Mouse (Mus musculus): ENCODE measurements around the gene Lpo. TPM values are rescaled to one million over a fixed set of nuclear protein-coding genes. Genes with fewer than 3 reads are reported as not detected.
A peak's percentile ranks its signal among the peaks of the same experiment; 100 is the strongest.

Lpo gene
- polyA plus RNA-seq, 1 experiment, result not detected

GRCm38 (mm10) chr11:87846968-87847600 lies 19.0 kb upstream of the Lpo start:
- Histone ChIP-seq H3K9ac (ENCODE audit: low read depth, poor library complexity, severe bottlenecking) (no peak overlapping the region), H3K9me3 (replicated peaks; ENCODE audit: control insufficient read depth, insufficient read depth, low read length, poor library complexity, severe bottlenecking) (no peaks in the 10 kb centered on the region), H3K4me3 (ENCODE audit: low read depth, low read length) (no peak overlapping the region), H3K27me3 (ENCODE audit: control insufficient read depth, insufficient read depth, low read length, poor library complexity, severe bottlenecking) (no peaks in the 10 kb centered on the region), H3K4me1 (ENCODE audit: control insufficient read depth, insufficient read depth, low read length) (no peaks in the 10 kb centered on the region), H3K36me3 (ENCODE audit: control insufficient read depth, insufficient read depth, low read length, poor library complexity, severe bottlenecking) (no peaks in the 10 kb centered on the region), H3K27ac (ENCODE audit: insufficient read depth, low read length) (no peak overlapping the region)
- TF ChIP-seq CTCF (IDR thresholded peaks at IDR 0.05; ENCODE audit: low read depth, low read length) (no peak), POLR2A (IDR thresholded peaks at IDR 0.05; ENCODE audit: insufficient read depth, low read length) (no peak), EP300 (IDR thresholded peaks at IDR 0.05; ENCODE audit: insufficient read depth, low read depth, low read length) (no peak)

GRCm38 (mm10) chr11:87841436-87841835 lies 13.3 kb upstream of the Lpo start:
- Histone ChIP-seq H3K9me3 (replicated peaks; ENCODE audit: control insufficient read depth, insufficient read depth, low read length, poor library complexity, severe bottlenecking) (no peaks in the 10 kb centered on the region), H3K9ac (ENCODE audit: low read depth, poor library complexity, severe bottlenecking) (no peak overlapping the region), H3K27me3 (ENCODE audit: control insufficient read depth, insufficient read depth, low read length, poor library complexity, severe bottlenecking) (no peaks in the 10 kb centered on the region), H3K4me3 (ENCODE audit: low read depth, low read length) (no peak overlapping the region), H3K4me1 (ENCODE audit: control insufficient read depth, insufficient read depth, low read length) (no peaks in the 10 kb centered on the region), H3K36me3 (ENCODE audit: control insufficient read depth, insufficient read depth, low read length, poor library complexity, severe bottlenecking) (no peaks in the 10 kb centered on the region), H3K27ac (ENCODE audit: insufficient read depth, low read length) (no peak overlapping the region)
- no peak for TF ChIP-seq CTCF (IDR thresholded peaks at IDR 0.05; ENCODE audit: low read depth, low read length)
- no peak for TF ChIP-seq POLR2A (IDR thresholded peaks at IDR 0.05; ENCODE audit: insufficient read depth, low read length)
- no peak for TF ChIP-seq EP300 (IDR thresholded peaks at IDR 0.05; ENCODE audit: insufficient read depth, low read depth, low read length)

GRCm38 (mm10) chr11:87840676-87841075 lies 12.6 kb upstream of the Lpo start:
- Histone ChIP-seq H3K27ac (ENCODE audit: insufficient read depth, low read length) (no peak overlapping the region), H3K9ac (ENCODE audit: low read depth, poor library complexity, severe bottlenecking) (no peak overlapping the region), H3K4me3 (ENCODE audit: low read depth, low read length) (no peak overlapping the region), H3K4me1 (ENCODE audit: control insufficient read depth, insufficient read depth, low read length) (no peaks in the 10 kb centered on the region), H3K36me3 (ENCODE audit: control insufficient read depth, insufficient read depth, low read length, poor library complexity, severe bottlenecking) (no peaks in the 10 kb centered on the region), H3K27me3 (ENCODE audit: control insufficient read depth, insufficient read depth, low read length, poor library complexity, severe bottlenecking) (no peaks in the 10 kb centered on the region), H3K9me3 (replicated peaks; ENCODE audit: control insufficient read depth, insufficient read depth, low read length, poor library complexity, severe bottlenecking) (no peaks in the 10 kb centered on the region)
- TF ChIP-seq POLR2A (IDR thresholded peaks at IDR 0.05; ENCODE audit: insufficient read depth, low read length) (no peak), CTCF (IDR thresholded peaks at IDR 0.05; ENCODE audit: low read depth, low read length) (no peak), EP300 (IDR thresholded peaks at IDR 0.05; ENCODE audit: insufficient read depth, low read depth, low read length) (no peak)

GRCm38 (mm10) chr11:87821502-87821901 lies 6.6 kb downstream of the Lpo start:
- Histone ChIP-seq H3K4me1 (ENCODE audit: control insufficient read depth, insufficient read depth, low read length) (no peaks in the 10 kb centered on the region), H3K36me3 (ENCODE audit: control insufficient read depth, insufficient read depth, low read length, poor library complexity, severe bottlenecking) (no peaks in the 10 kb centered on the region), H3K9me3 (replicated peaks; ENCODE audit: control insufficient read depth, insufficient read depth, low read length, poor library complexity, severe bottlenecking) (no peaks in the 10 kb centered on the region), H3K4me3 (ENCODE audit: low read depth, low read length) (no peak overlapping the region), H3K27ac (ENCODE audit: insufficient read depth, low read length) (no peak overlapping the region), H3K27me3 (ENCODE audit: control insufficient read depth, insufficient read depth, low read length, poor library complexity, severe bottlenecking) (no peaks in the 10 kb centered on the region), H3K9ac (ENCODE audit: low read depth, poor library complexity, severe bottlenecking) (no peak overlapping the region)
- TF ChIP-seq CTCF (IDR thresholded peaks at IDR 0.05; ENCODE audit: low read depth, low read length), result no peak

- no peaks in the 10 kb centered on the region for H3K9me3 ChIP-seq (replicated peaks; ENCODE audit: control insufficient read depth, insufficient read depth, low read length, poor library complexity, severe bottlenecking)
- H3K9ac ChIP-seq (ENCODE audit: low read depth, poor library complexity, severe bottlenecking), result no peak overlapping the region
- H3K27me3 ChIP-seq (ENCODE audit: control insufficient read depth, insufficient read depth, low read length, poor library complexity, severe bottlenecking), result no peaks in the 10 kb centered on the region
- no peaks in the 10 kb centered on the region for H3K4me1 ChIP-seq (ENCODE audit: control insufficient read depth, insufficient read depth, low read length)
- H3K27ac ChIP-seq (ENCODE audit: insufficient read depth, low read length), result no peak overlapping the region
- no peak overlapping the region for H3K4me3 ChIP-seq (ENCODE audit: low read depth, low read length)
- no peaks in the 10 kb centered on the region for H3K36me3 ChIP-seq (ENCODE audit: control insufficient read depth, insufficient read depth, low read length, poor library complexity, severe bottlenecking)
- TF ChIP-seq CTCF (IDR thresholded peaks at IDR 0.05; ENCODE audit: low read depth, low read length), result no peak
- no peak for TF ChIP-seq POLR2A (IDR thresholded peaks at IDR 0.05; ENCODE audit: insufficient read depth, low read length)
- TF ChIP-seq EP300 (IDR thresholded peaks at IDR 0.05; ENCODE audit: insufficient read depth, low read depth, low read length), result no peak
Measured at GRCm38 (mm10) chr11:87817443-87817773, 10.7 kb downstream of the Lpo start.

GRCm38 (mm10) chr11:87816707-87817442 lies 11.2 kb downstream of the Lpo start:
- Histone ChIP-seq H3K36me3 (ENCODE audit: control insufficient read depth, insufficient read depth, low read length, poor library complexity, severe bottlenecking) (no peaks in the 10 kb centered on the region), H3K9me3 (replicated peaks; ENCODE audit: control insufficient read depth, insufficient read depth, low read length, poor library complexity, severe bottlenecking) (no peaks in the 10 kb centered on the region), H3K27me3 (ENCODE audit: control insufficient read depth, insufficient read depth, low read length, poor library complexity, severe bottlenecking) (no peaks in the 10 kb centered on the region), H3K4me3 (ENCODE audit: low read depth, low read length) (peak overlapping the region; percentile 26), H3K9ac (ENCODE audit: low read depth, poor library complexity, severe bottlenecking) (no peak overlapping the region), H3K27ac (ENCODE audit: insufficient read depth, low read length) (no peak overlapping the region), H3K4me1 (ENCODE audit: control insufficient read depth, insufficient read depth, low read length) (no peaks in the 10 kb centered on the region)
- peak; percentile 76 for TF ChIP-seq CTCF (IDR thresholded peaks at IDR 0.05; ENCODE audit: low read depth, low read length)
- no peak for TF ChIP-seq EP300 (IDR thresholded peaks at IDR 0.05; ENCODE audit: insufficient read depth, low read depth, low read length)
